8 mouse cellular contexts compared by ENCODE assay signal in the genomic region with DNA sequence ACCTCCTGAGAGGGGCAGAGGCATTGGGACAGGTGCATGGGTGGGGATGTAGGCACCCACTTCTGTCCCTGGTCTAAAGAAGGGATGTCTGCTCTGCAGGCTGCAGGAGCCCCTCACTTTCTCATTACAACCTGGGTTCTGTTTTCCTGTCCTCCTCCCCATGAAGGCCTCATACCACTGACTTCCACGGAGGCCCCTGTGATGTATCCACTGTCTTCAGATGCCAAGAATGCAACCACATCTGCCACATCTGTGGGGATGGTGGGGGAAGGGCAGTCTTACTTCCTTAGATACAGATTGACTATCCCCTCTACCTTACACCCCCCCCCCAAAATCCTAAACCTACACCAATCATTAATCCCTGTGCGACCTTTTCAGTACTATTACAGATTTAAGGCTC. TPM values are rescaled to one million over a fixed set of nuclear protein-coding genes. Genes with fewer than 3 reads are reported as not detected.
A peak's percentile ranks its signal among the peaks of the same experiment; 100 is the strongest.
DNase-seq lines count a peak whose midpoint lies in the region; ATAC-seq and TF ChIP-seq lines count a peak whose summit lies in the region.

No protein-coding gene starts in this region.

- H3K4me2 ChIP-seq in heart, embryonic 15.5 days: peak overlapping the region; percentile 92; the same call in 1 of the 2 replicates
- H3K4me2 ChIP-seq in forebrain, embryonic 12.5 days: peak overlapping the region; percentile 83
- peak overlapping the region; percentile 98 for H3K4me2 ChIP-seq in liver, embryonic 13.5 days

- H3K27me3 ChIP-seq in heart, embryonic 15.5 days: no peaks in the 10 kb centered on the region
- H3K27me3 ChIP-seq in MEL (ENCODE audit: control insufficient read depth in 1 of 2, insufficient read depth in 2 of 2, low read length in 2 of 2): no peaks in the 10 kb centered on the region
- no peaks in the 10 kb centered on the region for H3K27me3 ChIP-seq in forebrain, embryonic 12.5 days
- no peaks in the 10 kb centered on the region for H3K27me3 ChIP-seq in liver, embryonic 13.5 days

- TF ChIP-seq RAD21 in MEL (IDR thresholded peaks at IDR 0.05; ENCODE audit: low read depth, low read length): no peak

- H3K9ac ChIP-seq in heart, embryonic 15.5 days: 0 out of 2 replicates have a peak overlapping the region, but pooled peaks have one; percentile 6
- H3K9ac ChIP-seq in MEL (ENCODE audit: control insufficient read depth, low read depth, low read length, poor library complexity, severe bottlenecking): no peak overlapping the region
- peak overlapping the region; percentile 93 for H3K9ac ChIP-seq in forebrain, embryonic 12.5 days
- peak overlapping the region; percentile 87; the same call in 1 of the 2 replicates for H3K9ac ChIP-seq in liver, embryonic 13.5 days

- H3K4me1 ChIP-seq in heart, embryonic 15.5 days (replicated peaks): peaks cover 61% of the 10 kb centered on the region
- H3K4me1 ChIP-seq in MEL (ENCODE audit: control insufficient read depth in 1 of 2, insufficient read depth in 2 of 2, low read length in 2 of 2): peaks cover 0 to 32% of the 10 kb centered on the region in 2 experiments; a peak in 2 of 4 replicates
- H3K4me1 ChIP-seq in forebrain, embryonic 12.5 days: peaks cover 75% of the 10 kb centered on the region
- peaks cover 72% of the 10 kb centered on the region for H3K4me1 ChIP-seq in liver, embryonic 13.5 days (replicated peaks)

- WGBS in heart, embryonic 15.5 days: 39% methylated on average over 2 of the region's 2 CpGs
- 0% methylated on average over 2 of the region's 2 CpGs for WGBS in forebrain, embryonic 12.5 days
- 39% methylated on average over 2 of the region's 2 CpGs for WGBS in liver, embryonic 13.5 days (ENCODE audit: insufficient replicate concordance)

- no peak for TF ChIP-seq EP300 in MEL (IDR thresholded peaks at IDR 0.05; ENCODE audit: low read depth in 1 of 2, low read length in 2 of 2)

- peaks cover 32% of the 10 kb centered on the region for H3K79me2 ChIP-seq in MEL (ENCODE audit: control insufficient read depth, insufficient read depth, low read length, poor library complexity)

- DNase-seq in heart, postnatal 25 days (ENCODE audit: low spot score): no peak
- DNase-seq in MEL (ENCODE audit: low read depth, low spot score): peak; percentile 52
- DNase-seq in liver, embryonic 13.5 days: no peak
- no peak for DNase-seq in yolk sac, embryonic 10.5 days (ENCODE audit: low spot score)
- no peak for DNase-seq in left cerebral cortex, postnatal 10 days (ENCODE audit: extremely low spot score in 1 of 2, low spot score in 2 of 2)
- DNase-seq in layer of hippocampus, adult 18-20 months (ENCODE audit: low spot score in 2 of 2): no peak

- intact Hi-C loops in heart, postnatal 25 days (cut with DNase I): loop anchor here (5.0 kb wide), 1 partner anchor 91 kb away; the partner anchor contains the start of gene H2-DMa
- intact Hi-C loops in left cerebral cortex, postnatal 10 days (cut with DNase I): no loop called here

- no peak for ATAC-seq in heart, embryonic 15.5 days (replicated peaks; ENCODE audit: insufficient number of reproducible peaks, insufficient read depth, low FRiP score, low read depth)
- ATAC-seq in forebrain, embryonic 12.5 days (ENCODE audit: low FRiP score): no peak
- no peak for ATAC-seq in liver, embryonic 13.5 days (ENCODE audit: low read depth)

- no peak overlapping the region for H3K27ac ChIP-seq in heart, embryonic 15.5 days
- no peak overlapping the region for H3K27ac ChIP-seq in MEL (ENCODE audit: control insufficient read depth, low read depth, low read length)
- H3K27ac ChIP-seq in forebrain, embryonic 12.5 days: peak overlapping the region; percentile 98
- no peak overlapping the region; the same call in 1 of the 2 replicates for H3K27ac ChIP-seq in liver, embryonic 13.5 days

- H3K36me3 ChIP-seq in heart, embryonic 15.5 days: peaks cover 34% of the 10 kb centered on the region
- H3K36me3 ChIP-seq in MEL (ENCODE audit: control insufficient read depth in 1 of 2, insufficient read depth in 2 of 2, low read length in 2 of 2): peaks cover 3 to 15% of the 10 kb centered on the region in 2 experiments; a peak in 3 of 4 replicates
- H3K36me3 ChIP-seq in forebrain, embryonic 12.5 days (replicated peaks): peaks cover 48% of the 10 kb centered on the region
- peaks cover 46% of the 10 kb centered on the region for H3K36me3 ChIP-seq in liver, embryonic 13.5 days

- no peak for TF ChIP-seq CTCF in MEL (IDR thresholded peaks at IDR 0.05 in 2 of 3, conservative IDR thresholded peaks at IDR 0.05 in 1 of 3; ENCODE audit: control insufficient read depth in 1 of 3, insufficient read depth in 1 of 3, low read depth in 2 of 3, low read length in 3 of 3, poor library complexity in 1 of 3, severe bottlenecking in 1 of 3)

- H3K9me3 ChIP-seq in heart, embryonic 15.5 days (replicated peaks): no peaks in the 10 kb centered on the region
- no peaks in the 10 kb centered on the region for H3K9me3 ChIP-seq in MEL (replicated peaks; ENCODE audit: insufficient read depth, low read length)
- H3K9me3 ChIP-seq in forebrain, embryonic 12.5 days: no peaks in the 10 kb centered on the region
- peaks cover 3% of the 10 kb centered on the region; the same call in 1 of the 2 replicates for H3K9me3 ChIP-seq in liver, embryonic 13.5 days (replicated peaks)

- no peak overlapping the region; the same call in 1 of the 2 replicates for H3K4me3 ChIP-seq in heart, embryonic 15.5 days
- no peak overlapping the region for H3K4me3 ChIP-seq in MEL (ENCODE audit: control insufficient read depth in 1 of 2, insufficient read depth in 1 of 2, low read depth in 2 of 2, low read length in 2 of 2)
- peak overlapping the region; percentile 69 for H3K4me3 ChIP-seq in forebrain, embryonic 12.5 days (replicated peaks)
- peak overlapping the region; percentile 80; the same call in 1 of the 2 replicates for H3K4me3 ChIP-seq in liver, embryonic 13.5 days (replicated peaks)

- TF ChIP-seq POLR2A in MEL (IDR thresholded peaks at IDR 0.05; ENCODE audit: control insufficient read depth in 1 of 2, insufficient read depth in 1 of 2, low read depth in 1 of 2, low read length in 2 of 2, poor library complexity in 1 of 2): no peak

RNA-seq across cellular contexts. Expression of gene H2-Ke6, which starts 1.6 kb away (rescaled TPM):
- 47.4 and 56.2 TPM in 2 replicates for polyA plus RNA-seq in heart, embryonic 15.5 days (2015; fragmentation: Nextera tagmentation; extraction: Ambion mirVana)
- total RNA-seq in heart, postnatal 25 days (2021): 100 to 1,000 TPM in 1 of 2 experiments, 10 to 100 TPM in 1; 98.1 to 100 TPM
- total RNA-seq in MEL (2012; rRNA removed): 19.6 and 24.1 TPM in 2 replicates
- 10 to 100 TPM in 1 of 2 experiments, not detected in 1; 34.4 TPM for polyA plus RNA-seq in MEL (2012; ENCODE audit: insufficient read depth in 1 of 2, insufficient read length in 2 of 2, low read depth in 1 of 2, low replicate concordance in 2 of 2, missing spikeins in 1 of 2)
- polyA plus RNA-seq in forebrain, embryonic 12.5 days (2016; fragmentation: Nextera tagmentation; extraction: Ambion mirVana): 92.8 and 103 TPM in 2 replicates
- polyA plus RNA-seq in liver, embryonic 13.5 days (2015; fragmentation: Nextera tagmentation; extraction: Ambion mirVana): 25.2 and 25.7 TPM in 2 replicates
- 10 to 100 TPM; 29.7 to 32.0 TPM for total RNA-seq in left cerebral cortex, postnatal 10 days (2021)
- 10 to 100 TPM; 59.7 to 63.9 TPM for total RNA-seq in layer of hippocampus, adult 18-20 months (2021)

RNA-seq across cellular contexts. Expression of gene Ring1, which starts 1.7 kb away (rescaled TPM):
- 15.8 and 20.8 TPM in 2 replicates for polyA plus RNA-seq in heart, embryonic 15.5 days (2015; fragmentation: Nextera tagmentation; extraction: Ambion mirVana)
- 10 to 100 TPM; 12.6 to 13.2 TPM for total RNA-seq in heart, postnatal 25 days (2021)
- total RNA-seq in MEL (2012; rRNA removed): 12.4 and 18.3 TPM in 2 replicates
- 10 to 100 TPM in 1 of 2 experiments, not detected in 1; 28.4 TPM for polyA plus RNA-seq in MEL (2012; ENCODE audit: insufficient read depth in 1 of 2, insufficient read length in 2 of 2, low read depth in 1 of 2, low replicate concordance in 2 of 2, missing spikeins in 1 of 2)
- 19.1 and 23.6 TPM in 2 replicates for polyA plus RNA-seq in forebrain, embryonic 12.5 days (2016; fragmentation: Nextera tagmentation; extraction: Ambion mirVana)
- polyA plus RNA-seq in liver, embryonic 13.5 days (2015; fragmentation: Nextera tagmentation; extraction: Ambion mirVana): 5.2 and 5.4 TPM in 2 replicates
- 10 to 100 TPM; 23.2 to 24.9 TPM for total RNA-seq in left cerebral cortex, postnatal 10 days (2021)
- 10 to 100 TPM; 39.0 to 40.8 TPM for total RNA-seq in layer of hippocampus, adult 18-20 months (2021)

RNA-seq across cellular contexts. Expression of gene Slc39a7, which starts 5.3 kb away (rescaled TPM):
- 97.8 and 133 TPM in 2 replicates for polyA plus RNA-seq in heart, embryonic 15.5 days (2015; fragmentation: Nextera tagmentation; extraction: Ambion mirVana)
- 10 to 100 TPM; 60.4 to 61.3 TPM for total RNA-seq in heart, postnatal 25 days (2021)
- 125 and 152 TPM in 2 replicates for total RNA-seq in MEL (2012; rRNA removed)
- 100 to 1,000 TPM in 1 of 2 experiments, not detected in 1; 150 TPM for polyA plus RNA-seq in MEL (2012; ENCODE audit: insufficient read depth in 1 of 2, insufficient read length in 2 of 2, low read depth in 1 of 2, low replicate concordance in 2 of 2, missing spikeins in 1 of 2)
- polyA plus RNA-seq in forebrain, embryonic 12.5 days (2016; fragmentation: Nextera tagmentation; extraction: Ambion mirVana): 160 and 166 TPM in 2 replicates
- polyA plus RNA-seq in liver, embryonic 13.5 days (2015; fragmentation: Nextera tagmentation; extraction: Ambion mirVana): 71.7 and 76.7 TPM in 2 replicates
- total RNA-seq in left cerebral cortex, postnatal 10 days (2021): 100 to 1,000 TPM in 1 of 2 experiments, 10 to 100 TPM in 1; 90.7 to 101 TPM
- total RNA-seq in layer of hippocampus, adult 18-20 months (2021): 100 to 1,000 TPM in 1 of 2 experiments, 10 to 100 TPM in 1; 90.7 to 105 TPM

RNA-seq across cellular contexts. Expression of gene Rxrb, which starts 5.4 kb away (rescaled TPM):
- 26.8 and 38.5 TPM in 2 replicates for polyA plus RNA-seq in heart, embryonic 15.5 days (2015; fragmentation: Nextera tagmentation; extraction: Ambion mirVana)
- total RNA-seq in heart, postnatal 25 days (2021): 10 to 100 TPM; 40.5 to 42.1 TPM
- total RNA-seq in MEL (2012; rRNA removed): 37.2 and 37.6 TPM in 2 replicates
- polyA plus RNA-seq in MEL (2012; ENCODE audit: insufficient read depth in 1 of 2, insufficient read length in 2 of 2, low read depth in 1 of 2, low replicate concordance in 2 of 2, missing spikeins in 1 of 2): 10 to 100 TPM in 1 of 2 experiments, not detected in 1; 63.4 TPM
- 54.8 and 59.5 TPM in 2 replicates for polyA plus RNA-seq in forebrain, embryonic 12.5 days (2016; fragmentation: Nextera tagmentation; extraction: Ambion mirVana)
- 18.2 and 18.6 TPM in 2 replicates for polyA plus RNA-seq in liver, embryonic 13.5 days (2015; fragmentation: Nextera tagmentation; extraction: Ambion mirVana)
- 10 to 100 TPM; 74.8 to 78.7 TPM for total RNA-seq in left cerebral cortex, postnatal 10 days (2021)
- total RNA-seq in layer of hippocampus, adult 18-20 months (2021): 10 to 100 TPM; 77.1 to 85.8 TPM

RNA-seq across cellular contexts. Expression of gene Col11a2, which starts 13.0 kb away (rescaled TPM):
- 1.3 and 4.6 TPM in 2 replicates for polyA plus RNA-seq in heart, embryonic 15.5 days (2015; fragmentation: Nextera tagmentation; extraction: Ambion mirVana)
- 1 to 10 TPM; 1.1 to 2.2 TPM for total RNA-seq in heart, postnatal 25 days (2021)
- 4.6 and 4.8 TPM in 2 replicates for total RNA-seq in MEL (2012; rRNA removed)
- 10 to 100 TPM in 1 of 2 experiments, not detected in 1; 14.5 TPM for polyA plus RNA-seq in MEL (2012; ENCODE audit: insufficient read depth in 1 of 2, insufficient read length in 2 of 2, low read depth in 1 of 2, low replicate concordance in 2 of 2, missing spikeins in 1 of 2)
- polyA plus RNA-seq in forebrain, embryonic 12.5 days (2016; fragmentation: Nextera tagmentation; extraction: Ambion mirVana): 1.4 and 2.5 TPM in 2 replicates
- 0.32 and 0.54 TPM in 2 replicates for polyA plus RNA-seq in liver, embryonic 13.5 days (2015; fragmentation: Nextera tagmentation; extraction: Ambion mirVana)
- total RNA-seq in left cerebral cortex, postnatal 10 days (2021): 10 to 100 TPM; 12.2 to 14.3 TPM
- total RNA-seq in layer of hippocampus, adult 18-20 months (2021): 10 to 100 TPM; 22.5 to 23.4 TPM

Comparison
In these comparisons a context has a peak if more than half of its experiments do, and no peak if none do; other contexts are left out.
1. H3K4me3 ChIP-seq: peak in forebrain, embryonic 12.5 days (single experiment) and liver, embryonic 13.5 days (single experiment); none in heart, embryonic 15.5 days (single experiment) and MEL (0 of 2).
2. Peak in every context shown above with its lines, with median percentiles within 50 percentile points of each other: H3K4me2 ChIP-seq.